Mouse (Mus musculus) ovary, postnatal 14 days (tissue): ENCODE results near the gene Pirb.
A peak's percentile ranks its signal among the peaks of the same experiment; 100 is the strongest.
"Not testable (repeated sequence)": the region's sequence is repeated elsewhere in the genome, so short reads cannot be mapped to it uniquely, and the experiment has no call there.

Source experiments
- DNase-seq: peaks from one replicate; pipeline ENCODE4 v3.0.0; 2022; ENCODE audit warnings: low spot score

Gene Pirb

DNA sequence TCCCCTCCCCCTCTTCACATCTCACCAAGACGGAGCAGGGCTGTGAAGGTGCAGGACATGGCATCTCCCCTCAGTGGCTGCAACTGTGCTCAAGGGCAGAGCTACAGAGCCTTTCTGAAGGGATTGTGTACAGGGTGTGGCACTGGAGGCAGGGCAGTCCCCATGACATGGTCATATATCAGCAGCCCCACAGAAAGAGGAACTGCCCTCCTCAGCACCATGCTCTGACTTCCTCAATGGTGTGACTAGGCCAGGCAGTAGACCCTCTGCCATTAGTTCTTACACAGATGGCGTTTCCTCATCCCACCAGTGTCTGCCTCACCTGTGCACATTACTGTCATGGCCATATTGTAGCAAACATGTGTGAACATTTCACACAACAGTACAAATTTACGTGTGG, at the start of gene Pirb:
Gene Pirb, minus strand, starts transcription at position 124 of the 400 bp plus-strand sequence.
- DNase-seq: not testable (repeated sequence)

DNA sequence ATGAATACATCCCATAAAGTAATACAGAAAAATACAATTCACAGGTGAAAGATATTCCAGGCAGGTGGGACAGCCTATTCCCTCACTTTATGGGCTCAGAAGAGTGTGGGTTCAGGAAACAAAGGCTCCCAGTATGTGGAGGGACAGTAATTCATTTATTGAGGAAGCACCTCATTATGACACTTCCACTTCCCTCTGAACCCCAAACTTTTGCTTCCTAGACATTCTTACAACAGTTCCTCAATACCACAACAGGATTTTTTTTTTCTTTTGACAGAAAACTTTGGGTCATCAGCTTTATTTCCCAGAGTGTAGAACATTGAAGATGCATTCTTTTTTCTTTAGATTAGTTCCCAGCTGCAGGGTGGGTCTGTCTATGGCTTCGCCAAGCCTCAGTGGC, 12.5 kb upstream of the Pirb start:
- not testable (repeated sequence) for DNase-seq

DNA sequence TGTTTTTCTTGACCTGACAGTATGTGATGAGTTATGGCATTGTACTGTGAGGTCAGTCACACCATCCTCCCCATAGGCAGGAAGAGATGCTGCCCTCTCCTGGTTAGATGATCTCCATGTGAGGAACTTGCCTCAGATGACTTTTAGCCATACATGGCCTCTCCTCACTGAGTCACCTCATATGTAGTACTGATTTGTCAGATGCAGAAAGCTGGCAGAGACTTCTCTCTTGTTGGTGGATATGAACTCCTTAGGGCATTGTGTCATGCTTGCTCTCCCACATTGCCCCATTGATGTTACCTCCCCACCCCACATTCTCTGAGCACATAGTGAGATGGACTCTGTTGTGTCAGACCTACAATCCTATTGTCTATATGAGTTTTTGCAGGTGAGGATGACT, 5.3 kb upstream of the Pirb start:
- DNase-seq: not testable (repeated sequence)

DNA sequence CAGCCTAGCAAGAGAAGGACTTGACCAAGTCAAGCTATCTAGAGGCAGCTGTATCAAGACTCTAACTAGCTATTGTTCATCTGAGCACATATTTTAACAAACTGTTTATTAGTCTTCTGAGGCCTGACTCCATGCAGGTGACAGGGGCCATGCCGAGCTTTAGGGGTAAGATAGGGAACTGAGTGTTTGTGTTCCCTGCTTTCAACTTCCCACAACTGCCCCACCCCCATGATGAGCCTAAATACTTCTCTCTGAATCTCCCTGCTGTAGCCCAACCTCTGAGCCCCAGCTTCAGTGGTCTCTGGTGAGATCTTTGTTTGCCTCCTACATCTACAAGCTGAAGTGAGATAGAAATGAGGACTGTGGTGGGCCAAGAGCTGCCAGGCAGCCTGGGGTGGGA, 4.9 kb downstream of the Pirb start:
- no peak for DNase-seq

DNA sequence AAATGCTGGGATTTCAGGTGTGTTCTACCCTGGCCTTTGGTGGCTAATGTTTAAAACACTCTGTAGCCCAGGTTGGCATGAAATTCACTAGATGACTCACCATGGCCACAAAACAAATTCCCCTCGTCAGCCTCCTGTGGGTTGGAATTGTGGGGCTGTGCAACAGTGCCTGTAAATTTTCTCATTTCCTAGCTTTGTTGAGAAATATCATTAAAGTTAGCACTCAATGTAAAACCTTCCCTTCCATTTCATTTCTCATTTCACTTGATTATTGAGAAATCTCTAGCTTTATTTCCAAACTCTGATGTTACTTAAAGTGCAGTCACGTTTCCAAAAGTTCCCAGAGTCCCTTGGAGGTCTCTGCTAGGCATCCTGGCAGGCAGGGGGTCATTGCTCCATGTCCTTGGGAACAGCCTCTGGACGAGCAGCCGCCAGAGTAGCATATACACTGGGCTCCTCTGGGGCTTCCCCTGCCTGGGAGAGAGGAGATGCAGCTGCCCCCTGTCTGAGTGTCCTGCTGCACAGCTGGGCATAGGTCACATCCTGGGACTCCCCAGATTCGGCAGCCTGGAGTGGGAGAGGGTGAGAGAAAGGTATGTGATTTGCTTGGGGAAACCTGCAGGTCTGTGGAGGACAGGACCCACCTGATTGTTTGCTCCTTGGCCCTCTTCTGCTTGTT, 7.8 kb downstream of the Pirb start:
- no peak for DNase-seq

DNA sequence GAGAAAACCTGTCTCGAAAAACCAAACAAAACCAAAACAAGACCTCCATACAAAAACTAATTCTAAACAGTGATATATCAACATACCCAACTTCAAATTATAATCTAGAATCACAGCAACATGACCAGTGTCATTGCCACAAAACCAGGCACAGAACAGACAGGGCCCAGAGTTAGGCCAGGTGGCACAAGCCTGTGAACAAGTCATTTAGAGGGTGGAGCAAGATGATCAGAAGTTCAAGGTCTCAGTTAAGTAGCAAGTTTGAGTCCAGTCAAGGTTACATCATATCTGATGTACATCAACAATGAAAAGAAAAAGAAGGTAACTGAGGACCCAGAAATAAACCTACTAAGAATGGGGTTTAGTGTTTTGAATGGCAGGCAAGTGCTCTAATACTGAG, 11.2 kb downstream of the Pirb start:
- DNase-seq: no peak

DNA sequence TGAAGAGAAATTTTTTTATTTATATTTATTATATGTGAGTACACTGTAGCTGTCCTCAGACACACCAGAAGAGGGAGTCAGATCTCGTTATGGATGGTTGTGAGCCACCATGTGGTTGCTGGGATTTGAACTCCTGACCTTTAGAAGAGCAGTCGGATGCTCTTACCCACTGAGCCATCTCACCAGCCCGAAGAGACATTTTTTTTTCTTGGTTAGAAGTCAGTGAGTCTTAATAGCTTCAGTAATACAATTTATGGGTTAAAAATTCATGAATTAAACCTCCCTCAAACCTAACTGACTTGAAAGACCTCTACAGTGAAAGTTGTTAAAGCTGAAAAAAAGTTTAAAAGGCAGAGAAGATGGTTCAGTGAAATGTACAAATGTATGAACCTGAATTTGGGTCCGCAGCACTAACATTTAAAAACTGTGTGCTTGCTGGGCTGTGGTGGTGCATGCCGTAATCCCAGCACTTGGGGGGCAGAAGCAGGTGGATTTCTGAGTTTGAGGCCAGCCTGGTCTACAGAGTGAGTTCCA, 11.7 kb downstream of the Pirb start:
- DNase-seq: not testable (repeated sequence)

DNA sequence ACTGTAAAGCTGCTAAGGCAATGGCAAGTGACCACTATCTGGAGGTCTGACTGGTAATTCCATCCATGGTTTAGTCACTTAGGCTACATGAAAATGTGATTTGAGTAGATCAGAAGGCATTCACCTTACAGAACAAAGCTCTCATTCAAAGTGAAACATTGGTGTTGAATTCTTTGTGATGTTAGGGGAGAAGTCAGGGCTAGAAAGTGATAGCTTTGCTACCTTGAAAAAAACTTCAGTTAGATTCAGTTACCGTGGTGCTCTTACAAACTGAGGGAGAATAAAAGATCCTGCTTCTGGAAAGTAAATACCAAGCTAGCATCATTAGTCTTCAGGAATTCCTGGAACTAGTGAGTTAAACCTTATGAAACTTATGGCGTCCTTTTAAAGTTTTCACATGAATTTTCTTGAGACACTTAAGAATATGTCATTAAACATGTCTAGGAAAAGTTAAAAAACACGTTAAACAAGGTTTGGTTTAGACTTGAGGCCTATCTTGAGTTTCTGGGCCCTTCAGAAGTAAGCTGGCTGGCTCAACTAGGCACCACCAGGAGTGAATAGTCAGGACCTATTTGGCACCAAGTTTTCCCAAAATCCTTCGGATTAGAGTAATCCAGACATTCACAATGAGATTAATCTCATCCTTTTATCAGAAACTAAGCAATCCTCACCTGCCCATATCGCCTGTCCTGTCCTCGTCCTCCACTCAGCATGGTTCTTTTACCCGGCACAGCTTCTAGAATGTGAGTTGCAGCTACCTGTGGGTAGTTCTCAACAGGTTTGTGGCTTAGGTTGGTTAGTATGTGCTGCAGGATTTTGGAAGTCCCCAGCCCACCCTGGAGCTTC, 12.4 kb downstream of the Pirb start:
- DNase-seq: no peak

DNA sequence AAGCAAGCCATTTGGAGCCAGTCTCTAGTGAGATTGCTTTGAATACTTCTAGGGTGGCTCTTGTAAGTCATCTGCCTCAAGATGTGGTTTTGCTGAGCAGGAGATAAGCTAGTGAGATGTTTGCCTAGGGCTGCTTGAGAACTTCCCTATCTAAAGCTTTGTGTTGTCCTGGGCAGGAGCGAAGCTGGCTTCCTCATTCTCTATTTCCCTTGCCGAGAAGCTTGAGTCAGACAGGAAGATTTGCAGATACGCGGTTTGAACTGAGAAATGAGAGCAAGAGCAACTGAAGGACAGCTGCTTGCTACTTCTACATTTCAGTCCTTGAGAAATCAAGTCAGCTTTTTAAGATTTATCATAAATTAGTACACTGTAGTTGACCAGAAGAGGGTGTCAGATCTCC, 13.2 kb downstream of the Pirb start:
- DNase-seq: no peak

DNA sequence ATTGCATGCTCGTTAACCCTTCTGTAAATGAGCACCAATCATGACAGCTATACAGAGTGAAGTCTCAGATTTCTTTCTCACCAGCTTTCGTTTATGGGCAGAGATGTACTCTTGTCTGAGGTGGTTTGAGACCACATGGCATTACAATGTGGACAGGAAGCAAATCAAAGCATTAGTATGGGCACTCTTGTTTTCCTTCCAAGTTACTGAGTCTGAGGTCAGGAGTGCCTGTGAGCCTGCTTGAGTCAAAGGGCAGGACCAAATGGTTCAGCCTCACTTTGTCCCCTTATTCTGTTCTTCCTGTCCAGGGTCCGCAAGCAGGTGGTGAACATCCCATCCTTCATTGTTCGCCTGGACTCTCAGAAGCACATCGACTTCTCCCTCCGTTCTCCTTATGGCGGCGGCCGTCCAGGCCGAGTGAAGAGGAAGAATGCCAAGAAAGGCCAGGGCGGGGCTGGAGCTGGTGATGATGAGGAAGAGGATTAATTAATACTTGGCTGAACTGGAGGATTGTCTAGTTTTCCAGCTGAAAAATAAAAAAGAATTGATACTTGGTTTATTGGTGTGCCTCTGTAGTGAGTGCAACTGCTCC, 13.8 kb downstream of the Pirb start:
- no peak for DNase-seq

DNA sequence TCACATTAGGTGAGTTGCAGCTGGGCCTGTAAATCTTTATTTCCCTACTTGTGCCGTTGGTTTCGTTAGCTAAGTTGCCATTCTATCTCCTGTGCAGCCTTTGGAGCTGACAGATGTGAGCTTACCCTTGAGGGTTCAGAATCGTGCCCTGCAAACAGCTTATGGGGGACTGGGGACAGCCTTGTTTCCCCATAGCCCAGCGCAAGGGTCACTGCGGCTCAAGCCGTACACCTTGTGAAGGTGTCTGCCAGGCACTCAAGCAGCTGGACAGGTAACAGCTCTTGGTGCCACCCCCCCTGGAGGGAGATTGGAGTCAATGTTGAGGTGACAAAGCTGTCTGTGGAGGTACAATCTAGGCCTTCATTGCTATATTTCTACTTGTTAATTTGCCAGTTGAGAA, 14.3 kb downstream of the Pirb start:
- DNase-seq: no peak

DNA sequence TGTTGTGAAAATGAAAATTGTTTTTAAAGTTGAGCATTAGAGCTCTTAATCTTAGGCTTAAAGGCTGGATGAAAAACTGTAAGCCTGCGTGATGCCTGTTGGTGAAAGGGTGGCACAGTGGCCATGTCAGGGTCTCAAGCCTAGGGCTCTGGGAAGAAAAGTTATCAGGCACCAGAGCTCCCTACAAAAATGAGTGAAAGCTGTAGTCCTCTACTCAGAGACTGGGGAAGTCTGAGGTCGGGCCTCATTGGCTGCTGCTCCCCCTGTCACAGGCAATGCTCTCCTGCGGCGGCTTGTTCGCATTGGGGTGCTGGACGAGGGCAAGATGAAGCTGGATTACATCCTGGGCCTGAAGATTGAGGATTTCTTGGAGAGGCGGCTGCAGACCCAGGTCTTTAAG, 14.7 kb downstream of the Pirb start:
- DNase-seq: not testable (repeated sequence)

DNA sequence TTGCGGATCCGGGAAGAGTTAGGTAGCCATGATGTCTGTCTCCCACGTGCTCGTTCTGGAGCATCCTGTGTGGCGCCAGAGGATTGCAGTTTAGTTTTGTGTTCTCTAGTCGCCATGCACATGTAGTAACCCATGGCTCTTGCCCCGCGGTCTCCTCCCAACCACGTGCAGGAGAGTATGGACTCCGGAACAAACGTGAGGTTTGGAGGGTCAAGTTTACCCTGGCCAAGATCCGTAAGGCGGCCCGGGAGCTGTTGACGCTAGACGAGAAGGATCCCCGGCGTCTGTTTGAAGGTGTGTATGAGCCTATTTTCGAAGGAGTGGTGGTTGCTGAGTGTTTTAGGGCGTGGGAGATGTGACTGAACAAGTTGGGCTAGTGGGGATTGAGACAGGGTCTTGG, 15.7 kb downstream of the Pirb start:
- DNase-seq: no peak

DNA sequence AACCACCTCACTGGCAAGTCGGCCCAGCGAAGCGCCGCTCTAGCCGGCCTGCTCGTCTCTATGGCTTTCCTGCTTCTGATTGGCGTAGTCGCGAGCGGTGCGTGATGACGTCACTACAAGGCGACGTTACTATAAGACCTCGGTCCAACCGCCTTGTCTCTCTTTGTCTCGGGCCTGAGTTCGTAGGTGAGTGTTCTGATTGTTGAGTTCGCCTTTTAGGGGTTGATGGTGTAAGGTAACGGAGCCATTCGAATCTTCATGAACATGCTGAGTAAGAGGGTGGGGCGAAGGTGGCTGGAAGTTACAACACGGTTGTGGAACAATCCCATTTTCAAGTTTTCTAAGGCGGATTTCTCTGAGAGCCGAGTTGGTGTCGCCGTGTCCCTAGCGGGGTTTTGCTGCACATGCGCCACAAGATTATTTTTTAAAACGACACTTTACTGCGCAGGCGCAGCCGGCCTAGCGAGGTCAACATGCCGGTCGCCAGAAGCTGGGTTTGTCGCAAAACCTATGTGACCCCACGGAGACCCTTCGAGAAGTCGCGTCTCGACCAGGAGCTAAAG, 16.2 kb downstream of the Pirb start, which contains the start of gene Rps9:
Gene Rps9, plus strand, starts transcription at position 115 of the 563 bp plus-strand sequence.
- peak; percentile 95 for DNase-seq

DNA sequence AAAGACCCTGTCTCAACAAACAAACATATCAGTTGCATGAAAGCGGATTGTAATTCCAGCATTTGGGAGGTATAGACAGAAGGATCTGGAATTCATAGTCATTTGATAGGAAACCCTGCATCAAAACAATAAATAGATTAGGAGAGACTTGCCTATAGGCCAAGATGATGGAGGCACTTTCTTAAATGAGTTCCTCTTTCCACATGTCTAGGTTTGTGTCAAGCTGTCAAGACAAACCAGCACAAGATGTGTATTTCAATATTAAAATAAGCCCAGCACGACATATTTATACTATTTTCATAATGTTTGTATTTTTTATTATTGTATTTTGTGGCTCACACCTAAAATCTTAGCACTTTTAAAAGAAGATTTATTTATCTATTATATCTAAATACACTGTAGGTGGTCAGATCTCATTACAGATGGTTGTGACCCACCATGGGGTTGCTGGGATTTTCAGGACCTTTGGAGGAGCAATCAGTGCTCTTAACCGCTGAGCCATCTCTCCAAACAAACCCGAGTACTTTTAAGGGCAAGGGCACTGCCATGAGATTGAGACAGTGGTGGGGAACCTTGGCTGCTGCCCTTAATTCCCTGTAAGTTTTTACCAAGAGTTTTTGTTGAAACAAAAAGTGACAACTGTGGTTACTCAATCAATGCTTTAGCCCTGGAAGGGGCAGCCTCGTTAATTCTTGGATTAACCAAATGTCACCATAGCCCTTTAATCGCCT, 16.9 kb downstream of the Pirb start:
- no peak for DNase-seq

DNA sequence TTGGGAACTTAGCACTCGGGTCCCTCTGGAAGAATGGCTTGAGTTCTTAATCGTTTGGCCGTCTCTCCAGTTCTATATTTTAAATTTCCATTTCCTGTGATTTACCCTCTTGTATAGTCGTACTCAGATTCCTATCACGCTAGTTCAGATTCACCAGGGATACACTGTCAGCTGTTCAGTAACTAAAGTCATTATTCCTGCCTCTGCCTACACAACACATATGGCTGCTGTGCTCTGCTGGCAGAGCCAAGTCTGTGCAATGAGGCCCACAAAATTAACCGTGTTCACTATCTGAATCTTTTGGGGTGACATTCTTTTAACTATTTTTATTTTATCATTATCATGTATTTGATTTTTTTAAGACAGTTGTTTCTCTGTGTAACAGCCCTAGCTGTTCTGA, 21.7 kb downstream of the Pirb start:
- no peak for DNase-seq

DNA sequence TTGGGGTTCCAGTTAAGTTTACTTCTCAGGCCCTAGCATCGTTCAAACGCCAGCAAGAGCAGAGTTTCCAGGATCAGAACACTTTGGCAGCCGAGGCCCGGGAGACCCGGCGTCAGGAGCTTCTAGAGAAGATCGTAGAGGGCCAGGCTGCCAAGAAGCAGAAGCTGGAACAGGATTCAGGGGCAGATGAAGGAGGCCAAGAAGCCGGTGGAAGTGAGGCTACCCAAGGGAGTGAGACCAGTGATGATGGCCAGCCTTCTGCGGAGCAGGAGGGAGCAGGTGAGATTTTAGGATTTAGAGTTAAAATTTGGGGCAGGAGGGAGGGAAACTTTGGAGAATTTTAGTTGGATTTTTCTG, 25.3 kb downstream of the Pirb start:
- not testable (repeated sequence) for DNase-seq

DNA sequence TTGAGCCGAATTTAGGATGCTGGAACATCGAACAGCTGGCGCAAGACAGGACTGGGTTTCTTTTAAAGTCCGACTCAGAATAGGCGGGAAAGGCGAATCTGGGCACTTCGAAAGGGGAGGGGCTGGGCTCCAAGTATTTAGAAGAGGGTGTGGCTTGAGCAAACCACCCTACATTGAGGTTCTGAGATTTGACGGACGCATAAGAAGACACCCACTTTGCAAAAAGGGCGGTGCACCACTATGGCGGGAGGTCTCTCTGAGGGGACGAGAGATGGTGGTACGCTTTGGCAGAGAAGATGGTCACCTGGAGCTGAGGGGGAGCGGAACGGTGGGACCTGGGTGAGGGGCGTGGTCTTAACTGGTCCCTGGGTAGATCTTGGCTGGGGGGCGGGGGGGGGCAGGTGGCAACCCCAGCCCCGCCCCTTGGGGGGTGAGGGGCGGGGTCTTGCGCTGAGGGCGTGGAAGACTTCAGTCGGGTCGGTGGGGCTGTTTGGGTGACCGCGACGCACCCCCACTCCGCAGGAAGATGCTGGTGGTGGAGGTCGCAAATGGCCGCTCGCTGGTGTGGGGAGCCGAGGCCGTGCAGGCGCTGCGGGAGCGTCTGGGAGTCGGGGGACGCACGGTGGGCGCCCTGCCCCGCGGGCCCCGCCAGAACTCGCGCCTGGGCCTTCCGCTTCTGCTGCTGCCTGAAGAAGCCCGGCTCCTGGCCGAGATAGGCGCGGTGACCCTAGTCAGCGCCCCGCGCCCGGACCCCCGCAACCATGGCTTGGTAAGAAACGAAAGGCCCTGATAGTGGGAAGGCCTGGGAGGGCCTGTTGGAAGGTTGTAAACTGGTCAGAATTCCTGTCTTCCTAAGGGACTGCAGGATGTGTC, 25.9 kb downstream of the Pirb start:
- DNase-seq: peak; percentile 50

DNA sequence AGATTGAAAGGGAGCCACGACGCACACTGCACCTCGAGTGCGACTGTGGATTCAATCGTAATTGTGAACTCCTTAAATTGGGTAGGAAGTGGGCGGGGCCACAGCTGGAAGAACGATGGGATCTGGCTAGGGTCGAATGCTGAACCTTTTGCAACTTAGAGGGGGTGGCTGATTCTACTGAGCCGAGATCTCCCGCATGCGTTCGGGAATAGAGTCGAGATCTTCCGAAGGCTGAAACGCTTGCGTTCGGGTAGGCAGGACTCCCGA, 26.4 kb downstream of the Pirb start:
- DNase-seq: no peak

DNA sequence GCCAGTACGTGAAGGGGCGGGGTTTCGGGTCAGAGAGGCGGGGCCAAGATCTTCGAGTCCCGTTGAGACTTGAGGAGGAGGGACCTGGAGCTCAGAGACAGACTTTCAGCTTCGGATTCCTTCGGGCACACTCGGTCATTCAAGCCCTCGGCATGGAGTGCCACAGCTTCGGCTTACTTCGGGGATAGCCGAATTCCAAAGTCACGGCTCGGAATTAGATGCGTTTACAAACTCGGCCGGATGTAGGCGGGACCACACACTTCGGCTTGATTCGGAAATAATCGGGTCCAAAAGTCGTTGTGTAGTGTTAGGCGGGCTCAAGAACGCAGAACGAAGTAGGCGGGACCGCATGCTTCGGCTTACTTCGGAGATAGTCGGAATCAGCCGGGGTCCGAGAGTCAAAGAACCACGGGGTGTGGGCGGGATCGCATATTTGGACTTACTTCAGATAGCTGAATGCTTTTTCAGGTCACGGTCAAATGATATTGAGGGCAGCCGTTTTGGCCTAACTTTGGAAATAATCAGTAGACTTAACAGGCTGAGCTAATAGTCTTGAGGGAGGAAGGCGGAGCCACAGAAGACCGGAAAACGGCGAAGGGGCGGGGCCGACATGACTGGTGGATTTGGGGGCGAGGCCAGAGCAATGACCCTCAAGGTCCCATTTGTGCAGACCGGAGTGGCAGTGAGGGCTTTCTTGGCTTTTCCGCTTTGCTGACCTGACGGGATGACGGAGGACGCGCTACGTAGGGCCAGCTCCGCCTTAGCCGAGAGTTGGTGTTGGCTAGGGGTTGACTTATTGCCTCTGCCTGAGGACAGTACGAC, 27.0 kb downstream of the Pirb start, which contains the start of gene Mboat7:
Gene Mboat7, minus strand, starts transcription at position 537 of the 822 bp plus-strand sequence.
- DNase-seq: peak; percentile 92
